Mouse (Mus musculus) heart, adult 8-10 months (tissue): ENCODE results near the gene Acot6. TPM values are rescaled to one million over a fixed set of nuclear protein-coding genes. Genes with fewer than 3 reads are reported as not detected.
"Not testable (repeated sequence)": the region's sequence is repeated elsewhere in the genome, so short reads cannot be mapped to it uniquely, and the experiment has no call there.

Experiments used
- DNase-seq: peaks from one replicate; pipeline ENCODE4 v3.0.0; 2022; ENCODE audit warnings: low spot score
- total RNA-seq, 4 experiments: library from RNA; stranded (reverse); gene quantifications; 2 replicates each; pipeline ENCODE4 v1.2.4; 2022

Gene Acot6
- 1 to 10 TPM; 1.9 to 2.8 (median 2.4) TPM for total RNA-seq

DNA sequence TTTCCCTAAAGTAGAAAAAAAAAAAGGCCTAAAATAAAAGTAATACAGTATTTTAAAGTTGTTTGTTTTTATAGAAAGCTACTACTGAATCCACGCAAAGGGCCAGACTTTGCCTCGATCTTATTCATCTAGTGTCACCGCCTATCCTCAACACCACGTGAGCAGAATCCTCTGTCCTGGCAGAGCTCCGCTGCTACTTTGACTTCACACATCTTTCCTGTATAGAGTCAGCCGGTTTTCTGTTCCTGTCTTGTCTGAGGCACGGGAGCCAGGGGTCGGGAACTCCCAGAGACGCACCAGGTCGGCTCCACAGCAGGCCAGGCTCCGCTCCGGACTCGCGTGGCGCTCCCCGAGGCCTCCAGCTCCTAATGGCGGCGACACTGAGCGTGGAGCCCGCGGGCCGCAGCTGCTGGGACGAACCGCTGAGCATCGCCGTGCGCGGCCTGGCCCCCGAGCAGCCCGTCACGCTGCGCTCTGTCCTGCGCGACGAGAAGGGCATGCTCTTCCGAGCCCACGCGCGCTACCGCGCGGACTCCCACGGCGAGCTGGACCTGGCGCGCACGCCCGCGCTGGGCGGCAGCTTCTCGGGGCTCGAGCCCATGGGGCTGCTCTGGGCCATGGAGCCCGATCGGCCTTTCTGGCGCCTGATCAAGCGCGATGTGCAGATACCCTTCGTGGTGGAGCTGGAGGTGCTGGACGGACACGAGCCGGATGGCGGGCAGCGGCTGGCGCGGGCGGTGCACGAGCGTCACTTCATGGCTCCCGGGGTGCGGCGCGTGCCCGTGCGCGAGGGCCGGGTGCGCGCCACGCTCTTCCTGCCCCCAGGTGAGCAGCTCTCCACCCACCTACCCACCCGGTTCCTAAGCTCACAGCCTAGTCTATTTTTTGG lies at the start of gene Acot6:
Gene Acot6, plus strand, starts transcription at position 51 of the 889 bp plus-strand sequence.
- peak; percentile 45 for DNase-seq

GRCm38 (mm10) chr12:84050744-84051143 lies 49.7 kb upstream of the Acot6 start:
- not testable (repeated sequence) for DNase-seq

GRCm38 (mm10) chr12:84051937-84052474 lies 48.4 kb upstream of the Acot6 start, which contains the start of gene Acot3:
Gene Acot3, plus strand, starts transcription at chr12:84052144.
- DNase-seq = no peak

- DNase-seq = no peak
Observed at GRCm38 (mm10) chr12:84052609-84053008, 47.8 kb upstream of the Acot6 start.

DNA sequence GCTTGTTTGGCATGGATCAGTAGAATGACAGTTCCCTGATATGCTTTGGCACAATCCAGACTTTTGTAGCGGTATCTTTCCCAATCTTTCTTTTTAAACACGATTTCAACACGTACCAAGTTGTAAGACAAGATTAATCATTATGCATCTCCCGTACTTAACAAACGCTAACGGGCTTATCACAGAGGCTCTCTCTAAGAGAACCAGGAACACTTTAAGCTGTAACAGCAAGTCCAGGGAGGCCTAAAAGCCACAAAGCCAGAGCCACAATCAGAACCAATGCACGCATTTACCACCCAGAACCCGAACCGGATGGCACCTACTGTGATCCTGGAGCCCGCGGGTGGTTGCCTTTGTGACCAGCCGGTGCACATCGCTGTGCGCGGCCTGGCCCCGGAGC lies 47.3 kb upstream of the Acot6 start:
- no peak for DNase-seq

GRCm38 (mm10) chr12:84053679-84054391 lies 46.6 kb upstream of the Acot6 start:
- no peak for DNase-seq

GRCm38 (mm10) chr12:84060946-84061345 lies 39.5 kb upstream of the Acot6 start:
- DNase-seq = peak; percentile 8

DNA sequence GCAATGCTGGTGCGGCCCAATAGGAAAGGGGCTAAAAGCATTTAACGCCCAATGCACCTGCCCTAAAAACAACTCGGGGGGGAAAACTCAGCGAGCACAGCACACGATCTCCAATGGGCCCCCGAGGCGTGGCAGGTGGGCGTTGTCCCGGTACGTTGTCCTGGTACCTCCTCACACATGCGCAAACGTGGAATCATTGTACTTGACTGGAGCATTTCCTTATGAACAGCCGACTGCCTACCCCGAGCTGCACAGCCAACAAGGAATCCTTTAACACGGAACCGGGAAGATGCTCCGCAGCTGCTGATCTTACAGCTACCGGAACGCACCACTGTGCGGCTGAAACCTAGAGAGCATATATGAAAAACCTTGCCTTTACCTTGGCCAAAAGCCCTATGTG lies 38.1 kb upstream of the Acot6 start:
- no peak for DNase-seq

DNA sequence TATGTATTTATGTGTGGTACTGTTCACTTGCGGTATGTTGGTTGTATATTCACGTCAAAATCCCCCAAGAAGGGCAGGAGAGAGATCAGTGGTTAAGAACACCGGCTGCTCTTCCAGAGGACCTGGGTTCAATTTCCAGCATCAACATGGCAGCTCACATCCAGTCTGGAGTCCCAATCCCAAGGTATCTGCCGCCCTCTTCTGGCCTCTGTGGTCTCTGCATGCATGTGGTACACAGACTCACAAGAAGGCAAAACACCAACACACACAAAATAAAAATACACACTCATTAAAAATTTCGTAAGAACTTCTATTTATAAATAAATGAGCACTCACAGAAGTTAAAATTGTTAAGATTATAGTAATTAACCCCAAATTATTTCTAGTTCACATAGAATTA lies 37.2 kb upstream of the Acot6 start:
- no peak for DNase-seq

DNA sequence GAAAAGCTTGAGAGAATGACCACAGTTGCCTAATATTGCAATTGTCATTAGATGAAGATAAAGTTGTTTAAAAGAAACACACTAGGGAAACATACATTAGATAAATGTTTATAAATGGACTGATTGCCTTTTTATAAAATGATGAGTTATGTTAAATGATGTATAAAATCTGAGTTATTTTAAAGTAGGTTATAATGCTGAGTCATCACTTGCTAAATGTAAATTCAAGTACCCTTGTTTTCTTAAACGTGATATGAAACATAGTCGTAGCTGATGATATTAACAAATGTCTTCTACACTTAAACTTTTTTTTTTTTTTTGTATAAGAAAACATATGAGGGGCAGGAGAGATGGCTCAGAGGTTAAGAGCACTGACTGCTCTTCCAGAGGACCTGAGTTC lies 36.6 kb upstream of the Acot6 start:
- DNase-seq = no peak

DNA sequence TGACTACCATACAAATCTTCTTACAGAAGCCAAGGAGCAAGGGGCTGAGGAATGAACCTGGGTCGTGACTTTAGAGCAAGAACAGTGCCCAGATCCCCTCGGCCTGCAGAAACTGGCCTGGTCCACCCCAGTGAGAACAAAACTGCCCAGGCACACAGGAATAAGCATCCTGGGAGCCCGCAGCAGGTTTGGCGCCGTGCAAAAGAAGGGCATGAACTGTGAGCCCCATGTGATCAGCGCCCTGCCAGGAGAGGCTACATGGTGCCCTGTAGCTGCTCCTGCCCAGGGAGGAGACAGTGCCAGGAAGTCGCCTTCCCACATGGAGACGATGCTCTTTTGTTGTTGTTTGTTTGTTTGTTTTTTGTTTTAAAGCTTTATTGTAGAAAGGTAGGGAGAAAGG lies 35.8 kb upstream of the Acot6 start:
- no peak for DNase-seq

- no peak for DNase-seq
Observed at GRCm38 (mm10) chr12:84067752-84068151, 32.7 kb upstream of the Acot6 start.

DNA sequence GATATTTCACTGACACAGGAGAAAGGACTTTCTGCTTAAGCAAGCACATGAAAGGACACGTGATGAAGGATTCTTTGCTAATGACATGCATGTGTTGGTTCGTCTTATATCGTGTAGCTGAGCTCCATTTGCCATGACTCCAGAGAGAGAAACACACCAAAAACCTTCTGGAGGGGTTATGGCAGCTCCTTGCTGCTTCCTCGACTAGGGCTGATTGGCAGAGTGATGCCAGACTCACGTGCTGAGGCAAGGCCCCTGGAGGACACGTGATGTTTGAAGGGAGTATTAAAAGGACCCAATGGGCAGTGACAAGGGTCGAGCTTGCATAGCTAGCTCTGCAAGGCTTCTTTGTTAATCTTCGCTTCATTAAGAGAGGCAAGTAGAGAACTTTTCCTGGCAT lies 32.2 kb upstream of the Acot6 start:
- DNase-seq = no peak

DNA sequence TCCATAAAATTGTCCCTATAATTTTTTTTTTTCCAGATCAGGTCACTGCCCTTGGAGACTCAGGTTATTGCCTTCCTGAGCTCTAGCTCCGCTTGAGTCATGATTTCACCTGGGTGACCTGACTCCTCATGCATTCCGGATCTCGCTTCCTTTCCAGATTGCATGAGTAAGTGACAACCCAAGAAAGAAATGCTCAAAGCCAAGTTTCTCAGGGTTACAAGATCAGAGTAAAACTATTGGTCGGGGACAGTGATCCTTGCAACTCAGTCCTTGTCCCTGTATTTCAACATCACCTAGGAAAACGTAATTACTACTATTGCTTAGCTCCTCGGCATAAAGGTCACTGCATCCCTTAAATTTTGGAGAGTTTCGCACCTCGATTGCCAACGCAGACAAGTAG lies 31.5 kb upstream of the Acot6 start, which contains the start of gene Acot5:
Gene Acot5, plus strand, starts transcription at position 340 of the 400 bp plus-strand sequence.
- no peak for DNase-seq

GRCm38 (mm10) chr12:84069582-84069981 lies 30.9 kb upstream of the Acot6 start:
- peak; percentile 4 for DNase-seq

DNA sequence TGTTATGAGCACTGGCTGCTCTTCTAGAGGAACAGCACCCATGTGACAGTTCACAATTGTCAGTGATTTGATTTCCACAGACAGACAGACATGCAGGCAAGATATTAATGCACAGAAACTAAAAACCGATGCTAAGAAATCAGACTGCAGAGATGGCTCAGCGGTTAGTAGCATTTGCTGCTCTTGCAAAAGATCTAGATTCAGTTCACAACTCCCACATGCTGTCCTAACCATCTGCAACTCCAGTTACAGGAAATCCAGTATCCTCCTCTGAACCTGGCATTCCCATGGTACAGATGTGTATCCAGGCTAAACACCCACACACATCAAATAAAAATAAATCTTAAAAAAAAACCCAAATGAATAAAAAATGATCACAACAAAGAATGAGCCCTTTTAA lies 28.8 kb upstream of the Acot6 start:
- no peak for DNase-seq

- DNase-seq = no peak
Observed at GRCm38 (mm10) chr12:84077371-84077990, 23.0 kb upstream of the Acot6 start.

DNA sequence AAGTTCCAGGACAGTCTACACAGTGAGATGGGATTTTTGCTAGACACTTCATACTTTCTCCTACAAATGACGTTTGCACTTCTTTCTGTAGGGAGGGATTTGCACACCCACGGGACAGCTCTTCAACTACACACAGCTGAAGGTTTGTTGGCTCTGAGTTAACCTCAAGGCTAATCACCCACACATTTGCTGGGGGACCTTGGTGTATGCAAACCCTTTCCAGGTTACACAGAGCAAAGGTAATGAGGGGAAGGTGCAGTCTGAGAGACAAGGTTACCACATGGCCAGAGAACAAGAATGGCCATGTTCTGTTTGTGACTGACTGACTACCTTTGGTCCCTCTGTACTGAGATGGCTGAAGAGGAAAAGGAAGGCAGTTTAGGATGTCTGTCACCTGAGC lies 16.6 kb upstream of the Acot6 start:
- no peak for DNase-seq

DNA sequence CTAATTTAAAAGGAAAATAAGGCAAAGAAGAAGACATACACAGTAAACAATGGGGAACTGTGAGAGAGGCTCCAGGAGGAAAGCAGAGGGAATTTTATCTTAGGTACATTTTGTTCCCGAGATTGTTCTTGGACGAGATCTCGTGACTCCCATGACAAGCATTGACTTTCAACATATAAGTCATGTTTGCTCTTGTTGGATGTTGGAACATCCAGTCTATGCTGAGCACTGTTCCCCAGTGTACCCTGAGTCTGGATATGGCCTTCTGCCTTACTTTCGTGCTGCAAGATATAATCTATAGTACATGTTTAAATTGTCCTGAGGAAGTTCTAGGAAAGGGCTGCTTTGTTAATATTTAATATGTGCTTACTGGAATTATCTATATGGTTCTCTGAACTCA lies 15.9 kb upstream of the Acot6 start:
- no peak for DNase-seq

DNA sequence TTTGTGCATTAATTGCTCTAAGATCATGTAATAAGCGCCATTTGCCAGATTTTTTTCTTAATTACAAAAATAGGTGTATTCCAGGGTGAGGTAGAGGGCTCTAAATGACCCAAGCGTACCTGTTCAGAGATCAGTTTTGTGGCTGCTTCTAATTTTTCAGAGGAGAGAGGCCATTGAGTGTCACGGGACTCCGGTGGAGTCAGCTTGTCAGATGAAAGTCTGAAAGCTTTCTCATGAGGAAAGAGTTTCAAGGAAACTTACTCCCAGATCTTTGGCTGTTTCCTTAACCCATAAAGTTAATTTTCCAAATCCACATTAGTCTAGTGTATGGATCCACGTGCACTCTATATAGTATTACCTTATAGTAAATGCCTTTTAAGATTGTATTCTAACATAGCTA lies 5.8 kb upstream of the Acot6 start:
- not testable (repeated sequence) for DNase-seq

DNA sequence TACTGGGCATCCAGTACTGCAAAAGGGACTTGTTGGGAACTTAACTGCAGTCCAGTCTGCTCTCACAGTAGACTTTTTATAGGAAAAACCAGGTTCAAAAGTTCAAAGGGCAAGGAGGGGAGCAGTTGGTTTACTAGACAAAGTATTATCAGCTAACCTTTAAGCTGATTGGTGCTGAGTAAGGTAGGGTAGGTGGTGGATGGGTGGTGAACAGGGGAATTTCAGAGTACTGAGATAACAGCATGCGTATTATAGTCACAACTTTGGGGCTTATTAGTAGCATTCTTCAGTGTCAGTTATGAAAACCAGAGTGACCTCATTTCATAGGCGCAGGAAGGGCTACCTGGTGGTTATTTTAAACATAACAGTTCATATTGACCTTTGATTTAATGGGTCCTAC lies 849 bp upstream of the Acot6 start:
- no peak for DNase-seq

DNA sequence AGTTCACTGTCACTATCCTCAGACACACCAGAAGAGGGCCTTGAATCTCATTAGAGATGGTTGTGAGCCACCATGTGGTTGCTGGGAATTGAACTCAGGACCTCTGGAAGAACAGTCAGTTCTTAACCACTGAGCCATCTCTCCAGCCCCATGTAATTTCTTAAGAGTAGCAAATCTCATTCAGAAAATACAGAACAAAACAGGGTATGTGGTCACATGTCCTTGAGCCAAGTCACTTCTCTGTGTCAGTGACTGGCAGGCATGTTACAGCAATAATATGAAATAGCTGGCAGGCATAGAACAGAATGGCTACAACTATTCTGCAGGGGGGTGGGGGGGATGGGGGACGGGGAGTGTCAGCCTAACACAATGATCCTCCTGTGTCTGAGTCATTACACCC lies 383 bp upstream of the Acot6 start:
- no peak for DNase-seq
